Mouse (Mus musculus): ENCODE measurements around the gene Btrc. TPM values are rescaled to one million over a fixed set of nuclear protein-coding genes. Genes with fewer than 3 reads are reported as not detected.
A peak's percentile ranks its signal among the peaks of the same experiment; 100 is the strongest.

Gene Btrc
- polyA plus RNA-seq, 1 experiment from 2014 or later, result 29.5 TPM

DNA sequence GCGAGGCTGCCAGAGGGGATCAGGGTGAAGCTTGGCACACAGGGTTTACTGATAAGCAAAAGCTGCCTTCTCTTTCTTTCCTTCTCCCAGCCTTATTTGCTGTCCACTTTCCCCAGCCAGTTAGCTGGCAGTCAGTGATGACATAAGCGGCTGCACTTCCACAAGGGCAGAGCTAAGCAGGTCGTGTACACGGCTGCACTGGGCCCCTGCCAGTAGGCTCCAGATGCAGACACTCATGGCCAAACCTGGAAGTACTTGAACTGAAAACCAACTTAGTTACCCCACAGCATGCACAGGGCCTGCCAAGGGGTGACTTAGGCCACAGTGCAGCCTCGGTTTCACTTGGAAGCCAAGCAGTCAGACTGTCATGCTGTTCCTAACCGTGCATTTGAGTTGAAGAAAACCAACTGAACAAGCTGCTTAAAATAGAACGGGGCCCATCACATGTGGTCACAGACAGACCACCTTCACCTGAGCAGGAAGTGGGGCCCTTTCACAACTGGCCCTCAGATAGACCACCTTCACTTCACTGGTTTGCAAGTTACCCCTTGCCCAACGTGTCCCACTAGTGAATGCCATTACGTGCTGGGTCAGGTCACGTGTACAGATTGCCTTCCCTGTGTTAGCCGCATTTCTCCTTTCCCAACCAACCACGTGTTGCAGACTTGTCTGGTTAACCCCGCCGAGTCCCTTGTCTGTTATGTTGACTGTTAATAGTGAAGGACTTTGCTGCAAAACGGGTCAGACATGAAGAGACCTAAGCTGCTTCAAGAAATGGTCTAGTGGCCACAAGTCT lies 166.9 kb downstream of the Btrc start:
- ATAC-seq (replicated peaks; ENCODE audit: low FRiP score, low read depth) (no peak), DNase-seq (ENCODE audit: low spot score) (no peak)
- H3K27me3 ChIP-seq (ENCODE audit: insufficient read depth, low read length), result peaks cover 3% of the 10 kb centered on the region; the same call in 1 of the 2 replicates
- H3K9ac ChIP-seq (ENCODE audit: low read depth, low read length), result no peak overlapping the region
- no peaks in the 10 kb centered on the region; the same call in 1 of the 2 replicates for H3K4me1 ChIP-seq (replicated peaks; ENCODE audit: insufficient read depth, low read length)
- H3K4me3 ChIP-seq (replicated peaks; ENCODE audit: low read depth, low read length), result no peak overlapping the region
- H3K36me3 ChIP-seq (ENCODE audit: insufficient read depth, low read length), result peaks cover 23% of the 10 kb centered on the region
- H3K4me2 ChIP-seq (ENCODE audit: low read length), result no peak overlapping the region
- 75% methylated on average over 15 of the region's 15 CpGs for WGBS
- TF ChIP-seq CTCF (IDR thresholded peaks at IDR 0.05; ENCODE audit: low read depth), result no peak
- H3K27ac ChIP-seq, result no peak overlapping the region
- no peaks in the 10 kb centered on the region for H3K9me3 ChIP-seq (replicated peaks; ENCODE audit: low read length)

DNA sequence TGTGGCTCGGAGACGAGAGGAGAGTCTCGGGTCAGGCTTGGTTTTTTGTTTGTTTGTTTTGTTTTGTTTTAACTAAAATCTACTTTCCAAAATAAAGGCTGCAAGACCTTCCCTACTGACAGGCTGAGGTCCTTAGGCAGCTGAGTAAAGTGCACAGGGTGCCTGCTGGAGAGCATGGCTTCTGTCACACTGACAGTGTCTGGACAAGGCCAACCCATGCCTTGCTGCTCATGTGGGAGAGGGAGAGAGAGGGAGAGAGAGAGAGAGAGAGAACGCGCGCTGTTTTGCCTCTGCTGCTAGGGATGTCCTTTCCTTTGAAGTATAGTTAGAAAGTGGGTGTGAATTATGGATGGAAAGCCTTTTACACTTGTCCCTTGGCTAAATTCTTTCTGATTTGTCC lies 168.0 kb downstream of the Btrc start:
- no peaks in the 10 kb centered on the region; the same call in 1 of the 2 replicates for H3K4me1 ChIP-seq (replicated peaks; ENCODE audit: insufficient read depth, low read length)
- H3K36me3 ChIP-seq (ENCODE audit: insufficient read depth, low read length), result peaks cover 23% of the 10 kb centered on the region
- H3K4me3 ChIP-seq (replicated peaks; ENCODE audit: low read depth, low read length), result no peak overlapping the region
- H3K27me3 ChIP-seq (ENCODE audit: insufficient read depth, low read length), result peaks cover 3% of the 10 kb centered on the region; the same call in 1 of the 2 replicates
- ATAC-seq (replicated peaks; ENCODE audit: low FRiP score, low read depth) (no peak), DNase-seq (ENCODE audit: low spot score) (no peak)
- no peaks in the 10 kb centered on the region for H3K9me3 ChIP-seq (replicated peaks; ENCODE audit: low read length)
- no peak overlapping the region for H3K9ac ChIP-seq (ENCODE audit: low read depth, low read length)
- TF ChIP-seq CTCF (IDR thresholded peaks at IDR 0.05; ENCODE audit: low read depth), result no peak
- 40% methylated on average over 6 of the region's 6 CpGs for WGBS
- no peak overlapping the region for H3K4me2 ChIP-seq (ENCODE audit: low read length)
- H3K27ac ChIP-seq, result no peak overlapping the region

DNA sequence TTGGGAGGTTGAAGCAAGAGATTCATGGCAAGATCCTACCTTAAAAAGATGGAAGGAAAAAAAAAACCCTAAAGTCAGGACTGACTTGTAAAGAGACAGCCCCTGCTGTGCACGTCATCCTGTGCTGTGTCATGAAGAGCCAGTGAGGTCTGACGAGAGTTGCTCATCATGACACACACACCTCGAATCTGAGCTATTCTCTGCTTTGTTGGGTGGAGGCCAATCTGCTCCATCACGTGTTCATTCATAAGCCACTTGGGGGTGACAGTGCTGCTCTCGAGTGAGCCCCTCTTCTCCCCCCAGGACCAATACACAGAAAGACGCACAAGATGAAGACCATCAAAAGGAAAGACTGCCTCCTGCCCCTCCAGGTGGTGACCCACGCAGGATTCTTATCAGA lies 170.1 kb downstream of the Btrc start:
- Histone ChIP-seq H3K9ac (ENCODE audit: low read depth, low read length) (no peak overlapping the region), H3K4me1 (replicated peaks; ENCODE audit: insufficient read depth, low read length) (no peaks in the 10 kb centered on the region; the same call in 1 of the 2 replicates), H3K27me3 (ENCODE audit: insufficient read depth, low read length) (peaks cover 3% of the 10 kb centered on the region; the same call in 1 of the 2 replicates), H3K27ac (no peak overlapping the region), H3K4me2 (ENCODE audit: low read length) (no peak overlapping the region), H3K4me3 (replicated peaks; ENCODE audit: low read depth, low read length) (no peak overlapping the region), H3K9me3 (replicated peaks; ENCODE audit: low read length) (no peaks in the 10 kb centered on the region), H3K36me3 (ENCODE audit: insufficient read depth, low read length) (peaks cover 5% of the 10 kb centered on the region; the same call in 1 of the 2 replicates)
- no peak for TF ChIP-seq CTCF (IDR thresholded peaks at IDR 0.05; ENCODE audit: low read depth)
- ATAC-seq (replicated peaks; ENCODE audit: low FRiP score, low read depth) (no peak), DNase-seq (ENCODE audit: low spot score) (no peak)
- 67% methylated on average over 7 of the region's 7 CpGs for WGBS

DNA sequence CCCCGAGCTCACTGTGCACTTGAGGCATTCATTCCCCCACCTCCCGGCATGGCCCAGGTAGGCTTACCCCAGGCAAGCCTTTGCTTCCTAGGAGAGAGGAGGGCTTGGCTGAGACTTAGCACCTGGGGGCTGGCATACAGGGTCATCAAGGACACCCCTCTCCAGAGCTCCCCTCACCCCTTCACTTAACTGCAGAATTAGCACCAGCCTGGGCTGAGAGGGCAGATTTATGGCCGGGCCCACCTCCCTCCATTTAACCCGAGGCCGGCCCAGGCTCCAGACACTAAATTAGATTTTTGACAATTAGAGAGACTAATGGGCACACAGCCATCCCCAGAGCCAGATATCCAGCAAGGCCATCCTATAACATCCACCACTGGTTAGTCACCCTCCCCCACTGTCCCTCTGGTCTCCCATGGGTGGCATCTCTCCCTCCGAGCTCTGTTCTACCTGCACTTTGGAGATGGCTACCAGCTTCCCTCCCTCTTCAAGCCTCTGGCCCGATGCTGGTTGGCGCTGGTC lies 171.7 kb downstream of the Btrc start:
- H3K9ac ChIP-seq (ENCODE audit: low read depth, low read length), result no peak overlapping the region
- TF ChIP-seq CTCF (IDR thresholded peaks at IDR 0.05; ENCODE audit: low read depth), result no peak
- no peak overlapping the region for H3K4me3 ChIP-seq (replicated peaks; ENCODE audit: low read depth, low read length)
- peaks cover 3% of the 10 kb centered on the region; the same call in 1 of the 2 replicates for H3K27me3 ChIP-seq (ENCODE audit: insufficient read depth, low read length)
- ATAC-seq (replicated peaks; ENCODE audit: low FRiP score, low read depth) (no peak), DNase-seq (ENCODE audit: low spot score) (no peak)
- H3K4me1 ChIP-seq (replicated peaks; ENCODE audit: insufficient read depth, low read length), result no peaks in the 10 kb centered on the region; the same call in 1 of the 2 replicates
- no peaks in the 10 kb centered on the region for H3K9me3 ChIP-seq (replicated peaks; ENCODE audit: low read length)
- 28% methylated on average over 8 of the region's 8 CpGs for WGBS
- H3K27ac ChIP-seq, result no peak overlapping the region
- no peak overlapping the region for H3K4me2 ChIP-seq (ENCODE audit: low read length)
- H3K36me3 ChIP-seq (ENCODE audit: insufficient read depth, low read length), result no peaks in the 10 kb centered on the region

DNA sequence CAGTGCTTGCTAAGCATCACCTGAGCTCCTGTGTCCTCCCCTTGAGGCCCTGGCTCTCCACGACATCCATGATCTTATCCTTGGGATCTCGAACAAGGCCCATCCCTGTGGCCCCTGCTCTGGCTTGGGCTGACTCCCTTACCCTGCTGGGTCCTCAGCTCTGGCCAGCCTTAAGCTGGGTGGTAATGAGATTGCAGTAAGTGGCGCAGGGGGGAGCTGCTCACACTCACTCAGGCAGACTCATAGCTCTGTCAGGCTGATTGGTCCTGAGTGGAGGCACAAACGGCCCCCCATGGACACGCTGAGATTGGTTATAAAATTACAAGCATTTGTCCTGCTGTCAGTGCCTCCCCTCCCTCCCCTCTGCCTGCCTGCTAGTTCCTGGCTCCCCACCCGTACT lies 172.4 kb downstream of the Btrc start:
- H3K27me3 ChIP-seq (ENCODE audit: insufficient read depth, low read length), result peaks cover 9% of the 10 kb centered on the region; the same call in 1 of the 2 replicates
- 42% methylated on average over 6 of the region's 6 CpGs for WGBS
- H3K4me1 ChIP-seq (replicated peaks; ENCODE audit: insufficient read depth, low read length), result no peaks in the 10 kb centered on the region; the same call in 1 of the 2 replicates
- no peak overlapping the region for H3K4me2 ChIP-seq (ENCODE audit: low read length)
- DNase-seq (ENCODE audit: low spot score) (no peak), ATAC-seq (replicated peaks; ENCODE audit: low FRiP score, low read depth) (no peak)
- H3K27ac ChIP-seq, result no peak overlapping the region
- H3K9ac ChIP-seq (ENCODE audit: low read depth, low read length), result no peak overlapping the region
- no peaks in the 10 kb centered on the region for H3K36me3 ChIP-seq (ENCODE audit: insufficient read depth, low read length)
- H3K9me3 ChIP-seq (replicated peaks; ENCODE audit: low read length), result no peaks in the 10 kb centered on the region
- H3K4me3 ChIP-seq (replicated peaks; ENCODE audit: low read depth, low read length), result no peak overlapping the region
- TF ChIP-seq CTCF (IDR thresholded peaks at IDR 0.05; ENCODE audit: low read depth), result no peak

DNA sequence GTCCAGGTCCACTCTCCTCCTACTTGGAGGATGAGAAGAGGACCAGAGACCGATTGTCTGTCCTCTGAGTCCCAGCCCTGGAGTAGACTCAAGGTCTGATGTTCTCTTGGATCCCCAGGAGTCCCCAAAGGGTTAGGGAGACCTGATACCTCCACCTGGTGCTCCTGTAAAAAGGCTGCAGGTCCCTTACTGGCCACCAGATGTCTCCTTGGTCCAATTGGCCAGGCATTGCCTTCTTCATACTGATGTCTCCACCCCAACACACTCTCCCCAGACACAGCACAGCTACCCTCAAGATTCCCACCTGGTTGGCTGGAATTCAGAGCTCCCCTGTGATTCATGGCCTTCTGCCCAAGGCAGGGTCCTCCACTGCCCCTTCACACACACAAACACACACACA lies 174.0 kb downstream of the Btrc start:
- H3K4me3 ChIP-seq (replicated peaks; ENCODE audit: low read depth, low read length), result no peak overlapping the region
- H3K27me3 ChIP-seq (ENCODE audit: insufficient read depth, low read length), result peaks cover 20% of the 10 kb centered on the region; the same call in 1 of the 2 replicates
- TF ChIP-seq CTCF (IDR thresholded peaks at IDR 0.05; ENCODE audit: low read depth), result peak; percentile 77
- H3K27ac ChIP-seq, result no peak overlapping the region
- no peak overlapping the region for H3K4me2 ChIP-seq (ENCODE audit: low read length)
- no peaks in the 10 kb centered on the region for H3K9me3 ChIP-seq (replicated peaks; ENCODE audit: low read length)
- no peaks in the 10 kb centered on the region for H3K36me3 ChIP-seq (ENCODE audit: insufficient read depth, low read length)
- no peak overlapping the region for H3K9ac ChIP-seq (ENCODE audit: low read depth, low read length)
- no peaks in the 10 kb centered on the region; the same call in 1 of the 2 replicates for H3K4me1 ChIP-seq (replicated peaks; ENCODE audit: insufficient read depth, low read length)
- DNase-seq (ENCODE audit: low spot score) (peak; percentile 74), ATAC-seq (replicated peaks; ENCODE audit: low FRiP score, low read depth) (no peak)
- WGBS, result 67% methylated on average over 1 of the region's 1 CpGs
